8 mouse cellular contexts compared by ENCODE assay signal in genomic region chr2:38515446-38515845, GRCm38 (mm10). TPM values are rescaled to one million over a fixed set of nuclear protein-coding genes. Genes with fewer than 3 reads are reported as not detected.
DNase-seq lines count a peak whose midpoint lies in the region; ATAC-seq and TF ChIP-seq lines count a peak whose summit lies in the region.

No protein-coding gene starts in this region.

- H3K9ac ChIP-seq in lung, embryonic 15.5 days = no peak overlapping the region
- no peak overlapping the region for H3K9ac ChIP-seq in forebrain, embryonic 11.5 days (ENCODE audit: low read length)
- no peak overlapping the region for H3K9ac ChIP-seq in intestine, postnatal 0 days (ENCODE audit: low read depth, low read length)
- H3K9ac ChIP-seq in stomach, embryonic 14.5 days (replicated peaks; ENCODE audit: low read depth, low read length) = no peak overlapping the region
- no peak overlapping the region; the same call in 1 of the 2 replicates for H3K9ac ChIP-seq in kidney, embryonic 14.5 days (ENCODE audit: low read depth, low read length)

- no peak for ATAC-seq in lung, embryonic 15.5 days (ENCODE audit: borderline replicate concordance, extremely low read depth, low FRiP score, low TSS enrichment)
- peak; percentile 69 for ATAC-seq in forebrain, embryonic 11.5 days (replicated peaks; ENCODE audit: low FRiP score)
- ATAC-seq in intestine, postnatal 0 days = no peak
- no peak for ATAC-seq in stomach, embryonic 14.5 days (ENCODE audit: insufficient number of reproducible peaks, insufficient read depth, low FRiP score, low read depth)
- ATAC-seq in kidney, embryonic 14.5 days (ENCODE audit: low FRiP score, low TSS enrichment) = no peak
- no peak for ATAC-seq in activated CD4-positive, CD25-positive, alpha-beta regulatory T cell, adult 4 months

- H3K4me1 ChIP-seq in lung, embryonic 15.5 days = peaks cover 67% of the 10 kb centered on the region
- H3K4me1 ChIP-seq in forebrain, embryonic 11.5 days (replicated peaks; ENCODE audit: control insufficient read depth, insufficient read depth, low read length) = peaks cover 36% of the 10 kb centered on the region
- peaks cover 25% of the 10 kb centered on the region for H3K4me1 ChIP-seq in intestine, postnatal 0 days (replicated peaks; ENCODE audit: control insufficient read depth, insufficient read depth, low read length)
- H3K4me1 ChIP-seq in stomach, embryonic 14.5 days (ENCODE audit: control insufficient read depth, insufficient read depth, low read length) = peaks cover 53% of the 10 kb centered on the region
- peaks cover 32% of the 10 kb centered on the region for H3K4me1 ChIP-seq in kidney, embryonic 14.5 days (ENCODE audit: control insufficient read depth, insufficient read depth, low read length)

- WGBS in lung, embryonic 15.5 days = 32% methylated on average over 6 of the region's 6 CpGs
- 3% methylated on average over 6 of the region's 6 CpGs for WGBS in forebrain, embryonic 11.5 days
- WGBS in intestine, postnatal 0 days = 56% methylated on average over 6 of the region's 6 CpGs
- WGBS in stomach, embryonic 14.5 days = 28% methylated on average over 6 of the region's 6 CpGs
- WGBS in kidney, embryonic 14.5 days = 39% methylated on average over 6 of the region's 6 CpGs

- no peak for DNase-seq in lung, postnatal 25 days (ENCODE audit: low spot score)
- peak; percentile 68 for DNase-seq in forebrain, embryonic 11.5 days (ENCODE audit: low spot score)
- no peak for DNase-seq in right cerebral cortex, postnatal 4 days

- H3K4me3 ChIP-seq in lung, embryonic 15.5 days = no peak overlapping the region
- H3K4me3 ChIP-seq in forebrain, embryonic 11.5 days (ENCODE audit: low read depth, low read length) = no peak overlapping the region
- no peak overlapping the region for H3K4me3 ChIP-seq in intestine, postnatal 0 days (ENCODE audit: low read depth, low read length)
- H3K4me3 ChIP-seq in stomach, embryonic 14.5 days (ENCODE audit: low read depth, low read length) = no peak overlapping the region
- H3K4me3 ChIP-seq in kidney, embryonic 14.5 days (ENCODE audit: low read length) = no peak overlapping the region

- peak overlapping the region; percentile 75 for H3K27ac ChIP-seq in lung, embryonic 15.5 days
- peak overlapping the region; percentile 75 for H3K27ac ChIP-seq in forebrain, embryonic 11.5 days (ENCODE audit: low read depth, low read length)
- peak overlapping the region; percentile 46 for H3K27ac ChIP-seq in intestine, postnatal 0 days (ENCODE audit: low read depth, low read length)
- H3K27ac ChIP-seq in stomach, embryonic 14.5 days (ENCODE audit: low read length) = peak overlapping the region; percentile 18; the same call in 1 of the 2 replicates
- H3K27ac ChIP-seq in kidney, embryonic 14.5 days (ENCODE audit: low read depth, low read length) = no peak overlapping the region

- H3K9me3 ChIP-seq in lung, embryonic 15.5 days = no peaks in the 10 kb centered on the region
- H3K9me3 ChIP-seq in forebrain, embryonic 11.5 days (ENCODE audit: control insufficient read depth, low read length) = no peaks in the 10 kb centered on the region
- H3K9me3 ChIP-seq in intestine, postnatal 0 days (ENCODE audit: control insufficient read depth) = no peaks in the 10 kb centered on the region
- H3K9me3 ChIP-seq in stomach, embryonic 14.5 days (ENCODE audit: control insufficient read depth, low read depth, low read length) = no peaks in the 10 kb centered on the region
- no peaks in the 10 kb centered on the region for H3K9me3 ChIP-seq in kidney, embryonic 14.5 days (ENCODE audit: control insufficient read depth, low read length)

- 0 out of 2 replicates have a peak, but pooled peaks cover 2% of the 10 kb centered on the region for H3K36me3 ChIP-seq in lung, embryonic 15.5 days
- H3K36me3 ChIP-seq in forebrain, embryonic 11.5 days (ENCODE audit: control insufficient read depth, insufficient read depth, low read length) = no peaks in the 10 kb centered on the region
- no peaks in the 10 kb centered on the region for H3K36me3 ChIP-seq in intestine, postnatal 0 days (ENCODE audit: control insufficient read depth, insufficient read depth)
- H3K36me3 ChIP-seq in stomach, embryonic 14.5 days (ENCODE audit: control insufficient read depth, insufficient read depth, low read length) = no peaks in the 10 kb centered on the region; the same call in 1 of the 2 replicates
- no peaks in the 10 kb centered on the region for H3K36me3 ChIP-seq in kidney, embryonic 14.5 days (ENCODE audit: control insufficient read depth, insufficient read depth, low read length)

- H3K27me3 ChIP-seq in lung, embryonic 15.5 days = no peaks in the 10 kb centered on the region
- no peaks in the 10 kb centered on the region for H3K27me3 ChIP-seq in forebrain, embryonic 11.5 days (ENCODE audit: control insufficient read depth, insufficient read depth, low read length)
- no peaks in the 10 kb centered on the region for H3K27me3 ChIP-seq in intestine, postnatal 0 days (replicated peaks; ENCODE audit: control insufficient read depth, insufficient read depth, low read length)
- H3K27me3 ChIP-seq in stomach, embryonic 14.5 days (ENCODE audit: control insufficient read depth, insufficient read depth, low read length) = no peaks in the 10 kb centered on the region
- H3K27me3 ChIP-seq in kidney, embryonic 14.5 days (ENCODE audit: control insufficient read depth, insufficient read depth, low read length) = no peaks in the 10 kb centered on the region

- TF ChIP-seq CTCF in intestine, postnatal 0 days (IDR thresholded peaks at IDR 0.05; ENCODE audit: low read depth) = no peak

- no peak overlapping the region; the same call in 1 of the 2 replicates for H3K4me2 ChIP-seq in lung, embryonic 15.5 days
- peak overlapping the region; percentile 24; the same call in 1 of the 2 replicates for H3K4me2 ChIP-seq in forebrain, embryonic 11.5 days (ENCODE audit: low read depth, low read length, severe bottlenecking)
- H3K4me2 ChIP-seq in intestine, postnatal 0 days (replicated peaks; ENCODE audit: low read depth) = peak overlapping the region; percentile 21; the same call in 1 of the 2 replicates
- 0 out of 2 replicates have a peak overlapping the region, but pooled peaks have one; percentile 5 for H3K4me2 ChIP-seq in stomach, embryonic 14.5 days (replicated peaks; ENCODE audit: low read depth, low read length)
- no peak overlapping the region for H3K4me2 ChIP-seq in kidney, embryonic 14.5 days (replicated peaks; ENCODE audit: low read depth, low read length)

RNA-seq across cellular contexts. Expression of gene Nek6, which starts 4.0 kb away (rescaled TPM):
- polyA plus RNA-seq in lung, embryonic 15.5 days (2015; fragmentation: Nextera tagmentation; extraction: Ambion mirVana) = 124 and 129 TPM in 2 replicates
- 138 and 150 TPM in 2 replicates for polyA plus RNA-seq in forebrain, embryonic 11.5 days (2014; fragmentation: Nextera tagmentation; extraction: Ambion mirVana)
- polyA plus RNA-seq in intestine, postnatal 0 days (2015; fragmentation: Nextera tagmentation; extraction: Ambion mirVana) = 70.9 and 84.5 TPM in 2 replicates
- polyA plus RNA-seq in stomach, embryonic 14.5 days (2014; fragmentation: Nextera tagmentation; extraction: Ambion mirVana) = 132 and 136 TPM in 2 replicates
- polyA plus RNA-seq in kidney, embryonic 14.5 days (2014; fragmentation: Nextera tagmentation; extraction: Ambion mirVana) = 56.9 and 75.9 TPM in 2 replicates
- 1 to 10 TPM; 3.0 to 3.5 TPM for polyA plus RNA-seq in activated CD4-positive, CD25-positive, alpha-beta regulatory T cell, adult 4 months (2017; shearing (Covaris generic))

Comparison
In these comparisons a context has a peak if more than half of its experiments do, and no peak if none do; other contexts are left out.
1. H3K4me2 ChIP-seq: peak in forebrain, embryonic 11.5 days (single experiment), intestine, postnatal 0 days (single experiment) and stomach, embryonic 14.5 days (single experiment); none in lung, embryonic 15.5 days (single experiment) and kidney, embryonic 14.5 days (single experiment).
2. RNA of gene Nek6, which starts 4.0 kb away (polyA plus RNA-seq): 138 to 150 TPM in forebrain, embryonic 11.5 days, 132 to 136 TPM in stomach, embryonic 14.5 days, 124 to 129 TPM in lung, embryonic 15.5 days, 56.9 to 75.9 TPM in kidney, embryonic 14.5 days and 70.9 to 84.5 TPM in intestine, postnatal 0 days; 3.0 to 3.5 TPM in activated CD4-positive, CD25-positive, alpha-beta regulatory T cell, adult 4 months; every median in the first group is over 10 times any median in the second.